Mouse (Mus musculus) layer of hippocampus, adult 2 months (tissue): Measurements from ENCODE around the gene Il20rb. TPM values are rescaled to one million over a fixed set of nuclear protein-coding genes. Genes with fewer than 3 reads are reported as not detected.

Source experiments
- DNase-seq, 2 experiments: peaks; one replicate each; pipeline ENCODE4 v3.0.0; 2022; ENCODE audit warnings: low spot score in 2 of 2
- H3K27ac ChIP-seq: fragments of 200-600 bp; 2 replicates; pipeline ENCODE4 v1.8.1; 2022
- H3K4me3 ChIP-seq: fragments of 200-600 bp; 2 replicates; pipeline ENCODE4 v1.8.1; 2022; ENCODE audit warnings: mild to moderate bottlenecking
- CTCF ChIP-seq: fragments of 200-600 bp; conservative IDR thresholded peaks from 2 replicates; pipeline ENCODE4 v1.8.1; 2022; ENCODE audit warnings: antibody characterized with exemption, mild to moderate bottlenecking, moderate library complexity
- long read RNA-seq, 2 experiments: library from polyadenylated mRNA; stranded (forward); transcript quantifications; one replicate each; pipeline ENCODE4 v2.0.0; 2021; ENCODE audit warnings: borderline mapping rate in 2 of 2
- total RNA-seq, 2 experiments: library from RNA; stranded (reverse); gene quantifications; 2 replicates each; pipeline ENCODE4 v1.2.3; 2021

The Il20rb gene
- total RNA-seq = 1 to 10 TPM; 4.3 to 4.8 TPM
- long read RNA-seq, experiment 1, partial matches to known transcripts = 1 of 4 reads
- long read RNA-seq, experiment 1, other reads (novel, unspliced or antisense) = 1 of 4 reads
- long read RNA-seq, experiment 2, partial matches to known transcripts = 0 of 2 reads
- long read RNA-seq, experiment 2, other reads (novel, unspliced or antisense) = 0 of 2 reads

DNA sequence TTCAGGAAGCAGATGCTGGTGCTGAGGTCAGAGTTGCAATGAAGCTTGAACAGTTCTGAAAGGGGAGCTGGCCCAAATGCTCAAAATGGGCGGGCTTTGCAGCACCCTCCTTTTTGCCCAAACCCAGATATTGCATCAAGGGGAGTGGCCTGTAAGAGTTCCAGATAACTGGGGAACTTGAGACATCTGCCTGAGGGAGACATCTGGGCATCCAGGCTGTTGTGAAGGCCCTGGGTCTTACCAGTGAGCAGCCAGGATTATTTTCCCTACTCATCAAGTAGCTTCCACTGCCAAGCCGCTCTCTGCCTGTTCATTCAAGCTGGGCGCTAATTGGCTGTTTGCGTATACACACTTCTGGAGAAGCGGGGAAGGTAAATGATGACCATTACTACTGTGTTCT is at the start of gene Il20rb:
Gene Il20rb (minus strand): TSS at position 358 of the 400 bp plus-strand sequence.
- TF ChIP-seq CTCF = no peak
- Histone ChIP-seq H3K4me3 (no peak within 1 kb of the TSS), H3K27ac (no peak within 1 kb of the TSS)
- DNase-seq = no peak

GRCm38 (mm10) chr9:100535618-100536262 is 49.2 kb upstream of the Il20rb start:
- Histone ChIP-seq H3K27ac (no peak overlapping the region), H3K4me3 (no peak overlapping the region)
- DNase-seq = peak in 1 of 2 experiments; percentile 26
- TF ChIP-seq CTCF = no peak

DNA sequence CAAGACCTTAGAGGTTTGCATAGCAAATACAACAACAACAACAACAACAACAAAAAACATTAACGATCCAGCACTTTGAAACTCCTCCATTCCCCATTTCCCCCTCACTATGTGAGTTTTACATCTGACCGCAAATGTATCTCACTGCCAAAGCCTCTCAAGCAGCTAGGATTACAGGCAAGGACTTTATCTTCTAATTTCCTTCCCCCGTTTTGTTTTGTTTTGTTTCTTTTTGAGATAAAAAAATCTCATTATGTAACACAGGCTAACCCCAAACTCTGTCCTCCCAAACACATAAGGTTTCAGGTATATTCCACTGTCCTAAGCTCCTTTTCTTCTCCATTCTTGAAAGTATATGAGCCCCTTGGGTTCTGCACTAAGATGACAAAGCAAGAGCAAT is 48.1 kb upstream of the Il20rb start:
- H3K4me3 ChIP-seq = no peak overlapping the region
- TF ChIP-seq CTCF = no peak
- DNase-seq = no peak
- no peak overlapping the region for H3K27ac ChIP-seq

DNA sequence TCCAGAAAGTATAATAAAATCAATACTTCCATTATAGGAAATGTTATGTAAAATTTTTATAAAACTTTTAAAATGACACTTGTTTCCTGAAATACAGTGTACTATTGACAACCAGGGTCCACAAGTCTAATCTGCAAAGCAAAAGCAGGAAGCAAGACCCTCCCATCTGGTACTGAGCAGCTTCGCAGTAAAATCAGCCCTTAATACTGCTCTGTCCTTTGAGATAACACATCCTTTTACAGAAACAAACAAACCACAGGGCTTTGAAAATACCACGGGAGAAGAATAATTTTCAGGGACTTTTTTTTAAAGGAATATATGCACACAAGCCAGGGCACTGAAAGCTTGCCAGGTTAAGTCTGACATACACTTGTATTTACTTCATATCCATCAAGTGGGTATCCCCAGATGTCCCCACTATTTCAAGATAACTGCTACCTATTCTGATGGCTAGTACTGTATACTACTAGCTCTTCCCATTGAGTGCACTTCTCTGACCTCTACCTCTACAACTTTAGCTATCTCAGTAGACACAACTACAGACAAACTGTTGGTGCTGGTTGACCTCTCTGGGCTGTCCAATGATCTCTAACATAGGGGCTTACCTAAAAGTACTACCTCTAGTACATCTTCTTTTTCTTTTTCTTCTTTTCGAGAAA is 46.4 kb upstream of the Il20rb start:
- DNase-seq = no peak
- H3K27ac ChIP-seq = no peak overlapping the region
- TF ChIP-seq CTCF = no peak
- no peak overlapping the region for H3K4me3 ChIP-seq

DNA sequence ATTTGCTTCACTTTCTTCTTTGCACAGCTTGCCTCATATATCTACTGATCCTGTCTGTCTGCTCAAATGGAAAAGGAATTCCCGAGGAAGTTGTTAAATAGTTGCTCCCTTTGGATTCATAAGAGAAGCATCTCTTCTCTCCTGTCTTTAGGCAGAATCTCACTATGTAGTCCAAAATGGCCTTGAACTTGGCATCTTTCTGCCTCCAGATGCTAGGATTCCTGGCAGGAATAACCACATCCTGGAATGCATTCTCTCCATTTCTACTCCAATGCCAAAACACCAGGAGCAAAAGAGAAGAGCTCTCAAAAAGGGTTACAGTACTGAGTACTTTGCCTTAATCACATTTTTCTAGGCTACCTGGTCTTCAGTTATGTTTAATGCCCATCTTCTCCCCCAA is 44.7 kb upstream of the Il20rb start:
- DNase-seq = no peak
- no peak overlapping the region for H3K27ac ChIP-seq
- TF ChIP-seq CTCF = no peak
- H3K4me3 ChIP-seq = no peak overlapping the region

- no peak overlapping the region for H3K4me3 ChIP-seq
- no peak for TF ChIP-seq CTCF
- no peak for DNase-seq
- H3K27ac ChIP-seq = no peak overlapping the region
Observed at GRCm38 (mm10) chr9:100525225-100525624, 38.6 kb upstream of the Il20rb start.

DNA sequence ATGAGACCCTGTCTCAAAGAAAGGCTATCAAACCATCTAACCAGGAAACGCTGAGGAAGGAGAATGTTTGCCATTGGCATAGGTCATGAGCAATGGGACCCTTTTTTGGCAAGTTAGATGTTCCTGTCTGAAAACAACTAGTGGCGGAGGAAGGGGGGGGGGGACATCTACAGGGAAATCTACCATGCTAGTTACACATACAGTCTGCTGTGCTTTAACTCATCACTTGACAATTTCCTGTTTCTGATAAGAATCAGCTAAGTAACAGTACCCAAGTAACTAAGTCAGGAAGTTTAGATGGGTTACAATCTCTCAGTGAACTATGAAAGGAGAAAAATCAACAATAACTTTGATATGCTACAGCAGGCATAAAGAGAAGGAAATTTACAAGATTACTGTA is 35.4 kb upstream of the Il20rb start:
- H3K4me3 ChIP-seq = no peak overlapping the region
- TF ChIP-seq CTCF = no peak
- no peak for DNase-seq
- H3K27ac ChIP-seq = no peak overlapping the region

DNA sequence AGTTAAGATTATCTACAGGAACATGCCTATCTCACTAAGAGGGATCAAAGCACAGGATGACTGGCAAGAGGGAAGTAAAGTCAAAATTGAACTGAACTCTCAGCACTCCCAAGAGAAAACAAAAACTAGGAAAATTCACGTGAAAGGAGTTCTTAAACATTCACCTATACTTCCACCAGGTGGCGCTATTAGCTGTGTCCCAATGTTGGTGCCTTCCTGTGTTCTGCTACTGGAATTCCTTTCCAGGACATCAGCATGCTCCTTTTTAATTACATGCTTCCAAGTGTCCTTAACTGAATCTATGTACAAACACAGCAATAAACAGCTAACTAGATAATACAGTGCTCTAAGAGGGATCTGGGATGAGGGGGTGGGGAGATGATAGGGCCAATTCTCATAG is 34.0 kb upstream of the Il20rb start:
- peak; percentile 83 for TF ChIP-seq CTCF
- peak; percentile 39 to 55 for DNase-seq
- no peak overlapping the region for H3K4me3 ChIP-seq
- no peak overlapping the region for H3K27ac ChIP-seq

GRCm38 (mm10) chr9:100520012-100520411 is 33.4 kb upstream of the Il20rb start:
- TF ChIP-seq CTCF = peak; percentile 65
- Histone ChIP-seq H3K4me3 (no peak overlapping the region), H3K27ac (no peak overlapping the region)
- no peak for DNase-seq

- Histone ChIP-seq H3K4me3 (no peak overlapping the region), H3K27ac (no peak overlapping the region; the same call in 1 of the 2 replicates)
- no peak for DNase-seq
- no peak for TF ChIP-seq CTCF
Observed at GRCm38 (mm10) chr9:100507581-100507980, 21.0 kb upstream of the Il20rb start.

DNA sequence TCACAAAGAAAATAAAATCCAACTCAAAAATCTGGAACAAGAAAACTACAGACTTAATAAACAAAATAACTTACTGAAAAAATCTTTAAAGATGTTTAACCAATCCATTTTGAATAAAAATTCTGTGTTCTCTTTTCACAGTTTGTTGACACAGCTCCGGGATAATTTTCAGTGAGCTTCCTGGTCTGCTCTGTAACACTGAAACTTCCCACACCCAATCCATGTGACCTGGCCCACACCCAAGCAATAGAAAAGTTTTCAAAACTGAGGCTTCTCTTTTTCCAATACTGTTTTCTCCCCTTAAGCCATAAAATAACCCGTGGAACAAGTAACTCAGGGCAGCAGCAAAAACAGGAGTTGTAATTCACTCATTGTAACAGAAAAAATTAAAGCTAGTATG is 20.1 kb upstream of the Il20rb start:
- Histone ChIP-seq H3K27ac (peak overlapping the region; percentile 73), H3K4me3 (peak overlapping the region; percentile 20; the same call in 1 of the 2 replicates)
- no peak for DNase-seq
- TF ChIP-seq CTCF = no peak

- Histone ChIP-seq H3K4me3 (no peak overlapping the region; the same call in 1 of the 2 replicates), H3K27ac (0 out of 2 replicates have a peak overlapping the region, but pooled peaks have one; percentile 73)
- TF ChIP-seq CTCF = no peak
- DNase-seq = no peak
Observed at GRCm38 (mm10) chr9:100505498-100505897, 18.9 kb upstream of the Il20rb start.

DNA sequence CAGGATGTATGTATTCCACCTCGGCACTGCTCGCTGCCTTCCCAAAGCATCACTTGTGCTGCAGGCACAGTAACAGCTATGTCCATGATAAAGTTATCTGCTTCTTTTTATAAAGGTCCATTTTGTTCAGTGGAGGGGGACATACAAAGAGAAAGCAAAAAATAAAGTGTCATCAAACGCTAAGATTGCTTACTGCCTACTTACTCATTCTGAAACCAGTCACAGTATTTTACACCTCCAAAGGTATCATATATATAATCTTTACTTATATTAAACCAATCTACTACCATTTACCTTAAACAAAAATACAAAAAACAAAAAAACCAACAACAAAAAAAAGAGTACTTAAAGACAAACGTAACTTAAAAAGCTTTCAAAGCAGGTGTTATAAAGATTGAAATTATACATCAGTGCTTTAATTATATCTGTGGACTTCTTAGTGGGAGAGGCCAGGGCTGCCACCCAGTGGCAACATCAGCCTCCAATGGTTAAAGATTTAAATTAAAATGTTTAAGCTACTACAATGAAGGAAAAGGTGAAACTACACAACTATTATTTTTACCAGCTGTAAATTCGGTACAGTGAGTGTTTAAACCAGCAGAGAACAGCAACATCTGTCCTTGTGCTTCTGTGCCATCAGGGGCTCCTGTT is 7.1 kb upstream of the Il20rb start:
- no peak for DNase-seq

More for the DNA sequence above, 7.1 kb upstream of the Il20rb start:
- Histone ChIP-seq H3K27ac (no peak overlapping the region), H3K4me3 (no peak overlapping the region)
- peak; percentile 70 for TF ChIP-seq CTCF
